Mouse (Mus musculus) retina, postnatal 1 day (tissue): ENCODE data around the gene Bcl2l14.

Experiments used
- DNase-seq: peaks from one replicate; pipeline ENCODE4 v3.0.0-alpha.2; 2012

Bcl2l14 gene

DNA sequence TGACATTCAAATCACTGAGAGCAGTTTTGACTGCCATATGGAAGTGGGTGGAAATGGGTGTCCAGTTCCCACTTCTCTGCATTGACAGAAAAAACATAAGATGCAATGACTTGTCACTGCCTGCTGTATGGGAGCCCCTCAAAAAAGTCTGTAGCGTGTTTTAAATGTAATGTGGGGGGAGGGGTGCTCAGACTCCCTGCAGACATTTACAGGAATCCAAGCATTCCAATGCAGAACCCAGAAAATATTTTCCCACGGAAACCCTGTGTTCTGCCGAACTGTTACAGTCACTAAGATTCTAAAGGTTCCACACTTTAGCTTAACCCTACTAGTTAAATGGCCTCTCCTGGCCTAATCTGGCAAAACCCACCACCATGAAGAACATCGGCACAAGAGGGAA lies at the start of gene Bcl2l14:
Bcl2l14 (plus strand) TSS at position 301 of the 400 bp plus-strand sequence.
- no peak for DNase-seq

DNA sequence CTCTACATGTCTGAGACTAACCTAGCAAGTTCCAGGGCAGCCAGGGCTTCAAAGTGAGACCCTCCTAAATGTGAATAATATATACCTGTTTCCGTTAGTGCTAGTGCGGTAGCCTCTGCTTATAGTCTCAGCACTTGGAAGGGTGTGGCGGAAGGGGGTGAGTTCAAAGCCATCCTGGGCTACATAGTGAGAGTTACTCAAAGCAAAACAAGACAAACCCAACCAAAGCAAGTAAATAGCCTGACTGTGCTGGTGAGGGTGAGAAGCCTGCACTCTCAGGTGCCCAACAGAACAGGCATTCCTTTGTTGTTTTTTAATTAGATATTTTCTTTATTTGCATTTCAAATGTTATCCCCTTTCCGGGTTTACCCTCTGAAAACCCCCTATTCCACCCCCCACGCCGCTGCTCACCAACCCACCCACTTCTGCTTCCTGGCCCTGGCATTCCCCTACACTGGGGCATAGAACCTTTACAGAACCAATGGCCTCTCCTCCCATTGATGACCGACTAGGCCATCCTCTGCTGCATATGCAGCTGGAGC lies 47.5 kb upstream of the Bcl2l14 start:
- DNase-seq: no peak

DNA sequence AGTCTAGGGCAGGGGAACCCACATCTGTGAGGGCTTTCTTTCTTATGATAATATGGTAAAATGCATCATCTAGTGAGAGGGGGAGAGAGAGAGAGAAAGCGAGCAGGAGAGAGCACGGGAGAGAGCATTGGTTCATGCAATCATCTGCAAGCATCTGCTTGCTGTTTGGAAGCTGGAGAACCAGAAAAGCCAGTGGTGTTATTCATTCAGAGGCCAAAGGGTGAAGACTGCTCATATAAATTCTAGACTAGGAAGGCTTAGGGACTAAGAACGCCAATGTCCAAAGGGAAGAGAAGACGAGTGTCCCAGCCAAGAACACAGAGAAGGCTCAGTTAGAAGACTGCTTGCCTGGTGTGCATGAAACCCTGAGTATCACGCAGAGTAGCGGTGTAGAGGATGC lies 43.2 kb upstream of the Bcl2l14 start:
- no peak for DNase-seq

DNA sequence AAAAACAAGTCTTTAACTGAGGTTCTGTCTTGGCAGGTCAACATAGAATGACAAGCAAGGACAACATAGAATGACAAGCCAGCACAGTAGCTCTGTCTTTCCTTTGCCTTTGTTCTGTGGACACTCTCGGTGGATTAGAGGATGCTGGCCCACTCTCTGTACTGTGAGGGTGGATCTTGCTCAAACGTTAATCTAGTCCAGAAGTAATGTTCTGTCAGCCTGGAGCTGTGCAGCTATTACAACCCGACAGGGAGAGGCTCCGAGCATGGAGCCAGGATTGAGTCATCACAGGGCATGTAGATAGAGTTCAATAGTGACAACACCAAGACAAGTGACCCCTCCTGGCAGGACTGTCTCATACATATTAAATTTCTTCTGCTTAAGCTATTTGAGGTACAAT lies 42.4 kb upstream of the Bcl2l14 start:
- DNase-seq: no peak

DNA sequence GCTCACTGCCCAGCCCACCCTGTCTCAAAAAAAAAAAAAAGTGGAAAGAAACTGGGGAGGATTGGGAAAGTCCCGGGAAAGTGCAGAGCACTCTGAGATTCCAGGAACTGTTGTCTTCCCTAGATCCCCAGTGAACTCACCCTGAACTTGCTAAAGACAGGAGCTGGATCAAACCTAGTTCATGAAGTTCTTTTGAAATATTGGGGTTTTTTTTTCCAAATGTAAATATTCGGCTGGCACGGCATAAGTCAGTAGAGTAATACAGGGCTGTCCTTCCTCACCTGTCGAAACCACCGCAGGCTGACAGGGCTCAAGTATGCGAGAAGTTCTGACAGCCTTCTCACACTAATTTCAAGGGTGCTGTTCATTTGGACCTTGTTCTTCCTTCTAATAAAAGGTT lies 38.5 kb upstream of the Bcl2l14 start:
- DNase-seq: no peak

DNA sequence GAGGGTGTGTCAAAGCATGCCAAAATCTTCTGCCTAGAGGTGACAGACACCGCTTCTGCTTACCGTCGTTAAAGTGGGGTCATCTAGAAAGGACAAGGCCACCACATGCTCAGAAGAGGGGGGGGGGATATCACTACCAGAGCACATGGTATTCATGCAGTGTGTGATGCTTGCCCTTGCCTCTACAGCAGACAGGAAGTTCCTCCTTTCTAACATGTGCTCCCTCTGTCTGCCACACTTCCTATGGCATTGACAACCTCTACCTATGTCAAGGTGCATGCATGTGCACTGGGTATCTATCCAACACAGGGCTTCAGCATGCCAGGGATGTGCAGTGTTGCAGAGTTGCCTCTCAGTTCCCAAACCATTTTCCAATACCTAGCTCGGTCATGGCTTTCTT lies 36.0 kb upstream of the Bcl2l14 start:
- DNase-seq: no peak

DNA sequence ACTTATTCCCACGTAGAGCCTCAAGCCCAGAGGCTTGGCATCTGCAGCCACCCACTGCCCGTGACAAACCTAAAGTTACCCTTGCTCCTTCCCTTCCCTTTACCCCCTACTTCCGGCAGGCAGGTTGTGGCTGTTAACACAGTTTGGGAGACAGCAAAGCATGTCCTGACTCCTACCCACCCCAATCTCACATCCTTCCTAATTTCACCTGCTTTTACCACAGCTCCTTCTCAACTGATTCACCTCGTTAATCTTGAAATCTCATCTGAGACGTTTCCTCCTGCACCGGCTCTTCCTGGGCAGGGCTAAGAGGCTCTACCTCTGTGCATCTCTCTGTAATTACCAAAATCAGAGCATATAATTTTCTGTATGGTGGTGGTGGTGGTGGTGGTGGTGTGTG lies 31.5 kb upstream of the Bcl2l14 start:
- DNase-seq: no peak

DNA sequence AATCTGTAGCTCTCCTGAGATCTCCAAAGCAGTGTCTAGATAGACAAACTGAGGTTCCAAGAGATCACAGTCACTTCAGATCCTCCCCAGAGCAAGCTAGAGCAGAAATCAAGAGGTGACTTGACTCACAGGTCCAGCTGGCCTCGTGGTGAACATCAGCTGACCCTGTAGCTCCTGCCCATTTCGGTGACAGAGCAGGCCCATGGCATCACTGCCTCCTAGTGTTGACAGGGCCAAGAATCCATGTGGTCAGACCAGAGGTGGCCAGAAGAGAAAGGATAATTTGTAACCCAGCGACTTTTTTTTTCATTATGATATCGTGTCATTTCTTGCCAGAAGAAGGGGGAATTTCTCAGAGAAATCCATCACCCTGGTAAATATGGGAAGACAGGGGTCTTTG lies 30.2 kb upstream of the Bcl2l14 start:
- DNase-seq: no peak

DNA sequence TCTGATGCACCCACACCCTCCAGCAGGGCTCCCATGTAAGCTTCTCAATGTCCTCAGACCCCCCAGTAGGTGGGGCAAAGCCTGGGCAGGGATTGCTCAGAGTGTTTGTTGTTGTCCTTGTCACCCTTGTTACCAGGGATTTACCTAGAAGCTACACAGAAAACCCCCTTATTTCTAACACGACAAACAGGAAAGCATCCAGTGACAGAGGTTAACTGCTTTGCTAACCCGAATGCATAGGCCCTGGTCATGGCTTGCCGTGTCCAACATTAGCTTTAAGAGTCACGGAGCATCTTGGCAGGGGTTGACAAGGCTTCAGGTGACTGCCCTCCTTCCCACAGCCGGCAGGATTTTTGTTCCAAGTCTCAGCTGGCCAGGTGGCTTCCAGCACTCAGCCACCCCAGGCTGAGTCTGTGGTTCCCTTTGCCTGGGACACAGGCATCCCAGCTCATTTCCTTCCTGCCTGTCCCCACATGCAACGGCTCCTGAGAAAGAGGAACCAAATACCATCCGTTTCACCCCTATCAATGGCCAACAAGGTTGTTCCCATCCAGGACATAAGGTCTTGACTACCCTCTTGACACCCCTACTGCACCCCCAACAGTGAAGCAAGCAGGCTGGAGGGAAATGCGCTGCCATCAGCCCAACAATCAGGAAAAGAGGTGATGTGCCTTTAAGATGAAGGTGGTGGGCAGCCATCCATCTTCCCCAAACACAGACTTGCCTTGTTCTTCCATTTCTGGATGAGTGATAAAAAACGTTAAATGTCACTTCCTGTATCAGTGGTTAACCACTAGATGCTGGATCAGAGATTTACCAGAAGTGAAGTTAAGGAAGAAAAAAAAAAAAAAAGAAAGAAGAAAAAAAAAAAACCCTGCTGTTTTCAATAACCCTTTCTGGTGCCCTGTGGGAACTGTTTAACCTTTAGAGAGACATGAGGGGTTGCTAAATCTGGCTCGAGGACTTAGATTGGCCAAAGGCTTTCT lies 29.5 kb upstream of the Bcl2l14 start:
- DNase-seq: no peak

DNA sequence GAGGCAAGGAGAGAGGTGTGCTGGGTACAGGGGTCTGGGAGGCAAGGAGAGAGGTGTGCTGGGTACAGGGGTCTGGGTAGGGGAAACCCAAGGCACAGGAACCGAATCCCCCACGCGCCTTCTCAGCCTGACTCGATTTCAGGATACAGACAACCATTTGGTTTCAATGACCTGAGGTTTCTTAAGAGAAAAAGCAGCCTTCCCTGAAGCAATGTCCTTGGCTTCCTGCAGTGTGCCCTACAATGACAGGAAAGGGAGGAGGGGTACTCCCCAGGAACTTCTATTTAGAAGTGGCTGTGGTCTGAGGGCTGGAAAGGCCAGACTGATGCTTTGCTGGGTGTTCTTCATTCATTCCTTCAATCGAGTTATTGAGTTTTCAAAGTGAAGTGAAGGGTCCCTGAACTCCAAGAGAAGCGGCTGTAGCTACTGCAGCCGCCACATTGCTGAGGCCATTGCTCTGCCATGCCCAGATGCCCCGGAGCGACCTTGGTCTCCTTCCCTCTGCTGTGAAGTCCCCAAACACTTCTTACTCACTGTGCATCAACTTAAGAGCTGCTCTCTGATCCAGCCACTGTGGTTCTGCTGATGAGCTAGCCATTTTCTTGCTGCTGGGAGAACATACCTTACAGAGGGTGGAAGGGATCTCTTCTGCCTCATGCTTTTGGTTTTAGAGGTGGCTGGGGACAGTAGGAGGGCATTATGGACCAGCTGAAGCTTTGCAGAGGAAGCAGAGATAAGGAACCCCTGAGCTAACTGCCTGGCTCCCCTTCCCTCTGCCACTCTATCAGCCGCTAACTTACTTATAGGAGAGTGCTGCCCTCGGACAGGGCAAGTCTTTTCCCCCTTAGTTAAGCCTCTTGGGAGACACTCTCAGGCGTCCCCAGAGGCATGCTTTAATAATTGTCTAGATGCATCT lies 28.5 kb upstream of the Bcl2l14 start:
- DNase-seq: no peak

DNA sequence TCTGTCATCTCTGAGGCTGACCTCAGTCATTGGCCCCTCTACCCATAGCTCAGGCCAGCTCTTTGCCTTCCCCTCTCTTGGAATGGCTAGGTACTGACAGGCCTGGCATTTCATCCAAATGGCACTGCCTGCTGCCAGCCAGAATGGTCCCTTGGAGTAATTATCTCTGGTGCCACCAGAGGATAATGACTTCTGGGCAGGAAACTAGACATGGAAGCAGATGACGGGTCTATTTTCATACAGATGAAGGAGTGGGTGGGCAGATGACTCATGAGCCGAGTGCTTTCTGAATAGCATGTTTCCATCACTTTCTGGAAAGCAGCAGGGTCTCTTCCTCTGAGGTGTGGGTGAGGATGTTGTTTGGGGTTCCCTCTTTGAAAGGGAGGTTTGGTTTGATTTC lies 23.2 kb upstream of the Bcl2l14 start:
- no peak for DNase-seq

DNA sequence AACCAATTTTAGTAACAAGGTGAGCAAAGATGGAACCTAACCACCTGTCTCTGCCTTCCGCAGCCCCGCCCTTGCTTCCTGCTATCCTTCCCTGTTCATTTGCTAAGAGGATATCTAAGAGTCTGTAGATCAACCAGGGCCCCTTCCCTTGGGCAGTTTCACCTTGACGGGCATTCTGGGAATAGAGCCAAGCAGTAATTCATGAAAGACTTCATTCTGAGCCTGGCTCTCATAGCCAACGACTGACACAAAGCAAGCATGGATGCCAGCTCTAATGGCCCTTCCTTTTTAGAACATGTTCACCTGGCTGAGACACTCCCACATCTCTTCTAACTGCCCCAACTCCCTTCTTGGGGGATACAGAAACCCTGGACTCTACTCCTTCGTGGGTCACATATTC lies 18.9 kb upstream of the Bcl2l14 start:
- DNase-seq: no peak

DNA sequence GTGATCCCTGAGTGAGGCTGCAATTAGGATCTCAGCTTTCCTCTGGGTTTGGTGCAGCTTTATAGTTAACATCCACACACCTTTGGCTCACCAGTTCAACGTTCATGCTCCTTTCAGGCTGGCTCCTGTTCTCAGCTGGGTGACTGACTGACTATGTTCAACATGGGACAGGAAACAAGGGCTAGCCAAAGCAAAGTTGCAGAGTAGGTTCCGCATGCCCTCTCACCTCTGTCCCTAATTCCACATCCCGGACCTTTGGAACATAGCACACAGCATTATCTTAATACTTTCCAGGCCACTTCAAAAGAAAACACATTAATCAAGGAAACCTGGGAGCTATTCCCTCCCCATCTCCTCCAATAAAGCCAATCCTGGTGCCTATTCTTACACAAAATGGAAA lies 18.3 kb upstream of the Bcl2l14 start:
- no peak for DNase-seq

DNA sequence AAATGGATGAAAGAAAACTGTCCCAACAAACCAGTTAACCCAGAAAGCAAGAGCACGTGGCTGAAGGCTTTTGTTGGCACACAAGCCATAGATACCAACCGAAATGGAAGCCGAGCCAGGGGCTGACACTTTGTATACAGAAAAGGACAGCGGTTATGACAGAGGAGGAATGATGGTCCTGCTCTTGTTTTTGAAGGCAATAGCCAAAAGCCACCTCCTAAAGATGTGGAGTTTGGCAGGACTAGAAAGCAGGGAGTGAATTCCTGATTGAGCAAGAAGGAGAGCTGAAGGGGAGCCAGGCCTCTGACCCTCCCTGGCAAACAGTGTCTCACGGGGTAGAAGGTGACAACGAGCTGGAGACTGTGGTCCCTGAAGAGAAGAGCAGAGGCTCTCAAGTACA lies 14.7 kb upstream of the Bcl2l14 start:
- no peak for DNase-seq

DNA sequence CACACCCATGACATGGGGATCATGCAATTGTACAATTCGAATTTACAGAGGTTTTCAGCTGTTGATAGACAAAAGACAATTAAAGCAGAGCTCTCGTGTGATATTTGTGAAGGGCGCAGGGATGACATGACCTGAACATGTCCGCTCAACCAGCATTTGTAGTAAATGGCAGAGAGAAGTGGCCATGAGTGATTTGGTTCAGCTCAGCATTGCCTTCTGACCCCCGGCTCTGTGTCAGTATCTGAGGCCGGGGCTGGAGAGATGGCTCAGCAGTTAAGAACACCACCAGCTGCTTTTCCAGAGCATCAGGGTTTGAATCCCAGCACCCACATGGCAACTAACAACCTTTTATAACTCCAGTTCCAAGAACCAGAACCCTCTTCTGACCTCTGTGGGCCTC lies 10.2 kb upstream of the Bcl2l14 start:
- no peak for DNase-seq

DNA sequence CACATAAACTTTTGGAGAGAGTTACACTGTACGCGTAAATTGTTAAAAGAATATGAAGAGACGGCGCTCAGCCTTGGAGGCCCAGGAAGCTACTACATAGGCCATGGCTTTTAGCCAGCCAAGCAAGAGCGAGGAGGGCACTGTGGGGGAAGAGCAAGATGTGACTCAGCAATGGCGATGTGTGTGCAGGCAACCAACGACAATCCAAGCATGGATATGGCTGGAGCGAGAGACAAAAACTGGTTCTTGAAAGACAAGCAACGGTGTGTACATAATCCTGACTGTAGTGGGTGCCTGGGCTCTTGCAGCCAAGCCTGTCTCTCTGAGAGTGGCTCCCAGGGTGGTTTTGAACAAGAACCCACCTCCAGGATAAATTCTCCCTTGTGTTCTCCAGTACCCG lies 8.7 kb upstream of the Bcl2l14 start:
- DNase-seq: no peak

DNA sequence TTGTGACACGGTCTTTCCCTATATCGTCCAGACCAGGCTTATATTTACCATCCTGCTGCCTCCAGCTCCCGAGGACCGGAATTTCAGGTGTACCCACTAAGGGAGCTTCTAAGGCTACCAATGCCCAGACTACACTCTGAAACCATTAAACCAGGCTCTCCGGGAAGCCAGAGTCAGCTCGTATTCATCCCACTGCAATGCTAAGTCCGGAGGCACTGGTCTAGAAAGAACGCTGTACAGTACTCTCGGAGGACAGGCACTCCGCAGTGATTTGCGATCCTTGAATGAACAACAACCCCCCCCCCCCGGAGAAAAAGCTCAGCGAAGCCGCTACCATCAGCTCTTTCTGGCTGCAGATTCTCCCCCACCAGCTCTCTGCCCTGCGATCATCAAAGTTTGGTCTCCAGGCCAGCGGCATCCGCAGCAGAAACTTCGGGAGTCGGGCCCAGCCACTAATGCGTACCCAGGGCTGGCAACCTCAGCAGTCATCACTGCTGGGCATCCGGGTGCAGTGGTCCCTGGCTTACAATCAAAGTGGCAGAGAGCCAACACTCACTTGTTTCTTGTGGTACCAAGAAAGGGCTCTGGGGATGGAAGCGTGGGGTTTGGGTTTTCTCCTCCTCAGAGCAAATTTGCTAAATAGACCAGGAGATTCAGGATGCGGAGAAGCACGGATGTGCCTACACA lies 7.6 kb upstream of the Bcl2l14 start:
- DNase-seq: no peak

DNA sequence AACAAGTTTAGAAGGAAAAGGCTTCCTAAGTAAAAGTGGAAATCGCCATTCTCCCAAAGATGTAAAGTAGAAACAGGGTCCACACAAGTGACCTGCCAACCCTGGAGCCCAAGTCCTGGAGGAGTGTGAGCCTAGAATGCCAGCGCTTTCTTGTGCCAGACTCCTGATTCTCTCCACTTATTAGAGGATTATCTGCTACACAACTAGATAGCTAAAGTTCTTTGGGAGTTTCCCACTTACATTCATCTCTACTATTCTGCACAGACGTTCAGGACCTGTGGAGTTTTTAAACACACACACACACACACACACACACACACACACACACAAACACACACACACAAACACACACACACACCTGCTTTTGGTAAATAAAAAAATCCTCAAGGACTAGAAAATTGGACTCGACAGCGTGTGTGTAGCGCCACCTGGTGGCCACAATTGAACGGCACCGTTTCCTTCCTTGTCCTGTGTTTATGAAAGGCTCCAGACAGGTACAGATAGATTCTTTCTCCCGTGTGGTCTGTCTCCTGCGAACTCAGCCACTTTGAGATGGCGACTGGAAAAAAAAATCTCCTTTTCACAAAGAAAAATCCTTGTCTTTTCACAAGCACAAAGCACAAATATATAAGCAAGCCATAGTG lies 6.7 kb upstream of the Bcl2l14 start:
- peak; percentile 79 for DNase-seq

DNA sequence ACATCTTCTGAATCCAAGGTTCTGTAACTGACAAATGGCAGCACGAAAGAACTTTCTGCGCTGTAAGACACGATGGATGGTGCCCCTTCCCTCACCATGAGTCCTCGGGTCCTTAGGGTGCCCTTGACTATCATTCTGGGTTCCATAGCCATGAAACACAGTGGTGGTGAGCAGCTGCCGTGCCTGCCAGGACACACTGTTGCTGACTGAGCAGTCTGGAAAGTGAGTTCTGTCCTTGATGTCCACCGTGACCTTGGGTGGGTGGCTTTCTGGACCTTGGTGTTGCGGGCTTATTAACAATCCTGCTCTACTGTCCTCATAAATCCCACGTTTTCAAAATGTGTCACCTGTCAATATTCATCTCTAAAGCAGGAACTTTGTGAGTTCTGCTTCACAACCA lies 6.2 kb upstream of the Bcl2l14 start:
- no peak for DNase-seq

DNA sequence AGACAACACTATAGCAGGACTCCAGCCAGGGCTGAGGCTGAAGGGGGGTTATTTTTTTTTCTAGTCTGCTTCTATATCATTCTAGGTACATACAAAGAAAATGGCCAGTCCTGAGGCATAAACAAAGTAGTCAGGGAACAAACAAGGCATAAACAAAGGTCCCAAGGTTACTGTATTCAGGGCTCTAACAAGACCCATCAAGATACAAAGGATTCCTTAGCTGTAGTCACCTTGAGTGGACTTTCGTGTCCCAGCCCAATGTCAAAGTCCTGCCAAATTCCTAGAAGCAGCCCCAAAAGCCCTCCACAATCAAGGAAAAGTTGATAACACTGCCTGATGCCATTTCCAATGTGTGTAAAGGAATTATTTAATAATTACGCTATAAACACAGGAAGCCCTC lies 5.3 kb upstream of the Bcl2l14 start:
- no peak for DNase-seq

DNA sequence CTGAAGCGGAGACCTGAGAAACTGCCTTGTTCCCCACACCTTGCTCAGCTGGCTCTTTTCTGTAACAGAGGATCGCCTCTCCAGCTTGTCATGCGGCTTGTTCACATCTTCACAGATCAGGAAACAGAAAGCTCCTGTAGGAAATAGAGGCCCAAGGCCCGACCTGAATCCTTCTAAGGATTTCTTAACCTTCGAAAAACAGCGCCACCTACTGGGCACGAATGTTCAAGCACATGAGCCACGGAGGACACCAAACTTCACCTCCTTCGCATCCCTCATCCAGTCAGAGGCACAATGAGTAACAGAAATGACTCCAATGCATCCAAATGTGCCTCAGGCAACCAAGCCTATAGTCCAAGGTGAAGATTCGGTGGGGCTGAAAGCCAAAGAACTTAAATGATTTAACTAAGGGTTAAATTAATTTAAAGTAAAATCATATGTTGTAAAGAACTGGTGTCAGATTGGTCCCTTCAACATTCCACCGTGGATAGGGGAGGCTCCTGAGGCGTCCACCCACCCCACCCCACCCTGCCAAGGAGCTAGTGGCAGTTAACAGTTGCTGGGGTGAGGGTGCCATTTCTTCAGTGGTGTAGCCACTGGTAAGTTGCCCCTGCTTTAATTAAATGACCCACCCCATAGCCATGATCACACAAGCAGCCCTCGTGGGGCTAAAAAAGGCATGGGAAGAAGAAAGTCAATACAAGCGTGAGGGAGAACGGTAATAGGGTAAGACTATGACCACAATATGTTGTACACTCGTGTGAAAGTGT lies 7.0 kb downstream of the Bcl2l14 start:
- DNase-seq: peak; percentile 78

DNA sequence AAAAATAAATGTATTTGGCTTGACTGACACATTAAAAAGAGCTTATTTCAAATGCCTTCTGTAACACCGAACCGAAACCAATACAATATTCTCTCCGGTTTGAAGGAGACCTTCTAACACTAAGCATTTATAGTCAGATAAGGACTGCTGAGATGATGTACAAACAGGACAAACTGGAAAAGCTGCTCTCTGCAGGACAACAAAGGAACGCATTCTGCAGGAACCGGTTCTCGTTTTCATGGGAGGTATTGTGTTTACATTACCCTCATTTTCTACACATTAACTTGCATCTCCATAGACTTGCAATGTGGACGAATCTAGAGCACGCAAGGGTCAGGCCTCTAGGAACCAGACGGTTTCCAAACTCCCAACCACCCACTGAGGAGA lies 7.6 kb downstream of the Bcl2l14 start:
- no peak for DNase-seq
